Mouse (Mus musculus) MEL (cell line): Measurements from ENCODE around the gene Slc25a21. TPM values are rescaled to one million over a fixed set of nuclear protein-coding genes. Genes with fewer than 3 reads are reported as not detected.

Experiments used
- DNase-seq: peaks from one replicate; pipeline ENCODE4 v3.0.0; 2011; ENCODE audit warnings: low read depth, low spot score
- H3K27ac ChIP-seq: 2 replicates; pipeline ENCODE4 v1.5.1; 2012; ENCODE audit warnings: low read depth, mild to moderate bottlenecking, control low read depth, low read length, moderate library complexity; ENCODE audit not compliant: control insufficient read depth
- H3K27me3 ChIP-seq, 2 experiments: fragments of 150-350 bp in 1 of 2; sonication (generic) in 1 of 2; 2 replicates each; pipeline ENCODE4 v1.6.1; 2012; ENCODE audit warnings: low read length in 2 of 2, mild to moderate bottlenecking in 2 of 2, improper control_type of control experiment in 1 of 2, moderate library complexity in 1 of 2; ENCODE audit not compliant: insufficient read depth in 2 of 2, control insufficient read depth in 1 of 2
- H3K36me3 ChIP-seq, 2 experiments: 2 replicates each; pipeline ENCODE4 v1.6.1; 2012 to 2014; ENCODE audit warnings: low read length in 2 of 2, improper control_type of control experiment in 1 of 2, inconsistent platforms in 1 of 2, mild to moderate bottlenecking in 1 of 2; ENCODE audit not compliant: insufficient read depth in 2 of 2, control insufficient read depth in 1 of 2
- H3K4me1 ChIP-seq, 2 experiments: fragments of 150-350 bp in 1 of 2; sonication (generic) in 1 of 2; 2 replicates each; pipeline ENCODE4 v1.6.1; 2012; ENCODE audit warnings: low read length in 2 of 2, improper control_type of control experiment in 1 of 2, mild to moderate bottlenecking in 1 of 2; ENCODE audit not compliant: insufficient read depth in 2 of 2, control insufficient read depth in 1 of 2
- H3K4me3 ChIP-seq, 2 experiments: fragments of 150-350 bp in 1 of 2; sonication (generic) in 1 of 2; 2 replicates each; pipeline ENCODE4 v1.5.1; 2012; ENCODE audit warnings: low read depth in 2 of 2, low read length in 2 of 2, mild to moderate bottlenecking in 2 of 2, moderate library complexity in 2 of 2, control low read depth in 1 of 2, improper control_type of control experiment in 1 of 2; ENCODE audit not compliant: control insufficient read depth in 1 of 2, insufficient read depth in 1 of 2
- H3K79me2 ChIP-seq: 2 replicates; pipeline ENCODE4 v1.6.1; 2012; ENCODE audit warnings: mild to moderate bottlenecking, low read length, moderate library complexity; ENCODE audit not compliant: control insufficient read depth, poor library complexity, insufficient read depth
- H3K9ac ChIP-seq: 2 replicates; pipeline ENCODE4 v1.6.1; 2012; ENCODE audit warnings: low read depth, mild to moderate bottlenecking, control low read depth, low read length, moderate library complexity; ENCODE audit not compliant: control insufficient read depth, poor library complexity, severe bottlenecking
- H3K9me3 ChIP-seq: fragments of 150-350 bp; sonication (generic); replicated peaks from 2 replicates; pipeline ENCODE4 v1.6.1; 2012; ENCODE audit warnings: mild to moderate bottlenecking, low read length, improper control_type of control experiment, moderate library complexity; ENCODE audit not compliant: insufficient read depth
- CHD1 ChIP-seq: IDR thresholded peaks from 2 replicates; pipeline ENCODE4 v1.6.1; 2012; ENCODE audit warnings: low read depth, mild to moderate bottlenecking, inconsistent platforms, low read length, improper control_type of control experiment
- CHD2 ChIP-seq: IDR thresholded peaks from 2 replicates; pipeline ENCODE4 v1.6.1; 2011; ENCODE audit warnings: low read length, improper control_type of control experiment
- CTCF ChIP-seq, 3 experiments: IDR thresholded peaks in 2 of 3; conservative IDR thresholded peaks in 1 of 3; 2 replicates each; pipeline ENCODE4 v1.5.1; 2011 to 2012; ENCODE audit warnings: low read length in 3 of 3, low read depth in 2 of 3, mild to moderate bottlenecking in 2 of 3, improper control_type of control experiment in 1 of 3, inconsistent platforms in 1 of 3, mixed read lengths in 1 of 3, moderate library complexity in 1 of 3; ENCODE audit not compliant: control insufficient read depth in 1 of 3, insufficient read depth in 1 of 3, poor library complexity in 1 of 3, severe bottlenecking in 1 of 3
- ELF1 ChIP-seq: IDR thresholded peaks from 2 replicates; pipeline ENCODE4 v1.6.1; 2014; ENCODE audit warnings: low read depth, mild to moderate bottlenecking, inconsistent platforms, low read length, improper control_type of control experiment, moderate library complexity
- EP300 ChIP-seq, 2 experiments: IDR thresholded peaks; 2 replicates each; pipeline ENCODE4 v1.6.1; 2011; ENCODE audit warnings: improper control_type of control experiment in 2 of 2, low read length in 2 of 2, low read depth in 1 of 2, mild to moderate bottlenecking in 1 of 2
- GABPA ChIP-seq: IDR thresholded peaks from 2 replicates; pipeline ENCODE4 v1.6.1; 2012; ENCODE audit warnings: low read depth, mild to moderate bottlenecking, inconsistent platforms, low read length, improper control_type of control experiment, moderate library complexity
- GATA1 ChIP-seq: IDR thresholded peaks from 2 replicates; pipeline ENCODE4 v1.6.1; 2011; ENCODE audit warnings: low read depth, low read length, improper control_type of control experiment
- HCFC1 ChIP-seq: IDR thresholded peaks from 2 replicates; pipeline ENCODE4 v1.6.1; 2012; ENCODE audit warnings: low read depth, mild to moderate bottlenecking, inconsistent platforms, low read length, improper control_type of control experiment, moderate library complexity
- KAT2A ChIP-seq: conservative IDR thresholded peaks from 2 replicates; pipeline ENCODE4 v1.6.1; 2012; ENCODE audit warnings: low read depth, low read length, improper control_type of control experiment, inconsistent platforms
- MAFK ChIP-seq: IDR thresholded peaks from 2 replicates; pipeline ENCODE4 v1.6.1; 2011; ENCODE audit warnings: low read depth, mild to moderate bottlenecking, low read length, improper control_type of control experiment, borderline replicate concordance
- MAZ ChIP-seq: IDR thresholded peaks from 2 replicates; pipeline ENCODE4 v1.6.1; 2012; ENCODE audit warnings: low read depth, mild to moderate bottlenecking, inconsistent platforms, low read length, improper control_type of control experiment
- MYB ChIP-seq: IDR thresholded peaks from 2 replicates; pipeline ENCODE4 v1.6.1; 2011; ENCODE audit warnings: mild to moderate bottlenecking, low read depth, low read length, improper control_type of control experiment
- MYC ChIP-seq: IDR thresholded peaks from 2 replicates; pipeline ENCODE4 v1.6.1; 2011; ENCODE audit warnings: low read depth, mild to moderate bottlenecking, low read length, improper control_type of control experiment, moderate library complexity
- POLR2A ChIP-seq, 2 experiments: IDR thresholded peaks; 2 replicates each; pipeline ENCODE4 v1.6.1; 2011 to 2012; ENCODE audit warnings: low read length in 2 of 2, mild to moderate bottlenecking in 2 of 2, control low read depth in 1 of 2, improper control_type of control experiment in 1 of 2, low read depth in 1 of 2, moderate library complexity in 1 of 2; ENCODE audit not compliant: control insufficient read depth in 1 of 2, insufficient read depth in 1 of 2, poor library complexity in 1 of 2
- POLR2AphosphoS2 ChIP-seq: IDR thresholded peaks from 2 replicates; pipeline ENCODE4 v1.6.1; 2011; ENCODE audit warnings: low read length, improper control_type of control experiment
- RAD21 ChIP-seq: IDR thresholded peaks from 2 replicates; pipeline ENCODE4 v1.6.1; 2011; ENCODE audit warnings: mild to moderate bottlenecking, low read depth, low read length, improper control_type of control experiment
- SIN3A ChIP-seq: IDR thresholded peaks from 2 replicates; pipeline ENCODE4 v1.6.1; 2012; ENCODE audit warnings: low read length, improper control_type of control experiment, inconsistent platforms
- SMC3 ChIP-seq: IDR thresholded peaks from 2 replicates; pipeline ENCODE4 v1.6.1; 2011; ENCODE audit warnings: low read depth, low read length, improper control_type of control experiment
- TAL1 ChIP-seq: IDR thresholded peaks from 2 replicates; pipeline ENCODE4 v1.6.1; 2012; ENCODE audit warnings: mild to moderate bottlenecking, inconsistent platforms, low read length, moderate library complexity, mixed read lengths
- UBTF ChIP-seq: IDR thresholded peaks from 2 replicates; pipeline ENCODE4 v1.6.1; 2012; ENCODE audit warnings: low read depth, mild to moderate bottlenecking, inconsistent platforms, low read length, improper control_type of control experiment, moderate library complexity, borderline replicate concordance; ENCODE audit not compliant: insufficient read depth
- USF1 ChIP-seq: IDR thresholded peaks from 2 replicates; pipeline ENCODE4 v1.6.1; 2014; ENCODE audit warnings: low read depth, mild to moderate bottlenecking, inconsistent platforms, low read length, improper control_type of control experiment, moderate library complexity
- ZMIZ1 ChIP-seq: IDR thresholded peaks from 2 replicates; pipeline ENCODE4 v1.6.1; 2012; ENCODE audit warnings: low read depth, mild to moderate bottlenecking, inconsistent platforms, low read length, improper control_type of control experiment, moderate library complexity
- polyA plus RNA-seq, 2 experiments: library from polyadenylated mRNA; stranded (reverse) in 1 of 2; unstranded in 1 of 2; fragments of >175 nt in 1 of 2; fragments of >200 nt in 1 of 2; gene quantifications; 2 replicates each; pipeline versions ENCODE4 v1.2.1 to v1.2.4; 2012; ENCODE audit warnings: low replicate concordance in 2 of 2, low read depth in 1 of 2; ENCODE audit not compliant: insufficient read length in 2 of 2, insufficient read depth in 1 of 2, missing spikeins in 1 of 2
- total RNA-seq: library from RNA; depleted of rRNA; stranded (reverse); fragments of 300-350 nt; gene quantifications from 2 replicates; pipeline ENCODE4 v1.2.3, GENCODE M21; 2012

Gene Slc25a21
- total and polyA plus RNA-seq, 3 experiments, result 14.7 to 18.3 TPM; not detected in 1

GRCm38 (mm10) chr12:57137809-57138208, 59.5 kb downstream of the Slc25a21 start:
- H3K36me3 ChIP-seq, result no peaks in the 10 kb centered on the region

DNA sequence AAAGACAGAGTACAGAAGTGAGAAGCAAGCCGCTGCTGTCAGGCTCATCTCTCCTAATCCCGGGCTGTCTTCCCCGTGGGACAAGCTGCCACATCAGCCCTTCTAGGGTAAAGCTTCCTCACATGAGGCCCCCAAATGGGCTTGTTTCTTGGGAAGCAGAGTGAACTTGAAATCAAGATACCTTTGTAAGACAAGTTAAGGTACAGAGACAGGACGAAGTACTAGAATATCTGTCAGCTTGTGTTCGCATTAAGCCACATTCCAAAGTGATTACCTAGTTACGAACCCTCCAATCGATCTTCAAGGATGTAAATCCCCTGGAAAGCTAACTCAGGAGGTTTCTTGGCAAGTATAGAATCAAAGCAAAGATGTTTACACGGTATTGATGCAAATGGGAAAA, 78.7 kb downstream of the Slc25a21 start:
- H3K27ac ChIP-seq, result no peak overlapping the region
- no peak overlapping the region for H3K4me3 ChIP-seq
- H3K4me1 ChIP-seq, result 0 out of 4 replicates have a peak, but pooled peaks cover 0 to 6% of the 10 kb centered on the region in 2 experiments

More at GRCm38 (mm10) chr12:57137809-57138208, 59.5 kb downstream of the Slc25a21 start:
- Histone ChIP-seq H3K9ac (no peak overlapping the region), H3K4me3 (no peak overlapping the region), H3K9me3 (no peaks in the 10 kb centered on the region), H3K4me1 (no peaks in the 10 kb centered on the region), H3K79me2 (no peaks in the 10 kb centered on the region), H3K27me3 (no peaks in the 10 kb centered on the region), H3K27ac (no peak overlapping the region)
- no peak for TF ChIP-seq GABPA
- no peak for TF ChIP-seq CHD1
- TF ChIP-seq POLR2A (IDR thresholded peaks at IDR 0.05; ENCODE audit: control insufficient read depth in 1 of 2, insufficient read depth in 1 of 2, low read depth in 1 of 2, low read length in 2 of 2, poor library complexity in 1 of 2), result no peak
- TF ChIP-seq UBTF, result no peak
- TF ChIP-seq GATA1, result no peak
- TF ChIP-seq USF1, result no peak
- no peak for TF ChIP-seq HCFC1
- TF ChIP-seq SMC3, result no peak
- TF ChIP-seq KAT2A, result no peak
- TF ChIP-seq CHD2, result no peak
- no peak for TF ChIP-seq MAZ
- no peak for TF ChIP-seq EP300 (IDR thresholded peaks at IDR 0.05; ENCODE audit: low read depth in 1 of 2, low read length in 2 of 2)
- no peak for TF ChIP-seq MYB
- no peak for TF ChIP-seq ELF1
- TF ChIP-seq CTCF (IDR thresholded peaks at IDR 0.05 in 2 of 3, conservative IDR thresholded peaks at IDR 0.05 in 1 of 3; ENCODE audit: control insufficient read depth in 1 of 3, insufficient read depth in 1 of 3, low read depth in 2 of 3, low read length in 3 of 3, poor library complexity in 1 of 3, severe bottlenecking in 1 of 3), result no peak
- TF ChIP-seq RAD21, result no peak
- TF ChIP-seq MYC, result no peak
- no peak for TF ChIP-seq MAFK
- TF ChIP-seq TAL1, result no peak
- TF ChIP-seq ZMIZ1, result no peak
- no peak for DNase-seq

More for the DNA sequence above, 78.7 kb downstream of the Slc25a21 start:
- H3K36me3 ChIP-seq, result peaks cover 0 to 8% of the 10 kb centered on the region in 2 experiments; a peak in 2 of 4 replicates
- TF ChIP-seq CHD1 (no peak), SMC3 (no peak), KAT2A (no peak), SIN3A (no peak), POLR2AphosphoS2 (no peak)
- TF ChIP-seq, all 39 proteins: peak for 0
- H3K27me3 ChIP-seq, result no peaks in the 10 kb centered on the region
- DNase-seq, result no peak
- H3K9me3 ChIP-seq, result no peaks in the 10 kb centered on the region
- H3K79me2 ChIP-seq, result no peaks in the 10 kb centered on the region
- H3K9ac ChIP-seq, result no peak overlapping the region
